Mouse (Mus musculus) lung, postnatal 0 days (tissue): Measurements from ENCODE around the gene Nr5a2. TPM values are rescaled to one million over a fixed set of nuclear protein-coding genes. Genes with fewer than 3 reads are reported as not detected.

Experiments used
- ATAC-seq: fragments of 200-750 bp; cut with Nextera tagmentation; 2 replicates; pipeline ENCODE4 v1.8.0; 2017; ENCODE audit warnings: moderate library complexity
- DNase-seq: peaks from one replicate; pipeline ENCODE4 v3.0.0-alpha.2; 2016; ENCODE audit warnings: low spot score
- H3K27ac ChIP-seq: fragments of 300-500 bp; sonication (generic); 2 replicates; pipeline ENCODE4 v1.5.1; 2014; ENCODE audit warnings: antibody characterized with exemption, mild to moderate bottlenecking, low read length, mixed read lengths
- H3K27me3 ChIP-seq: fragments of 300-500 bp; sonication (generic); replicated peaks from 2 replicates; pipeline ENCODE4 v1.6.1; 2014; ENCODE audit warnings: low read length, mixed read lengths; ENCODE audit not compliant: insufficient read depth
- H3K36me3 ChIP-seq: fragments of 300-500 bp; sonication (generic); 2 replicates; pipeline ENCODE4 v1.6.1; 2014; ENCODE audit warnings: low read length, mixed read lengths; ENCODE audit not compliant: insufficient read depth
- H3K4me1 ChIP-seq: fragments of 300-500 bp; sonication (generic); 2 replicates; pipeline ENCODE4 v1.6.1; 2014; ENCODE audit warnings: antibody characterized with exemption, low read depth, low read length, mixed read lengths; ENCODE audit not compliant: insufficient read depth
- H3K4me2 ChIP-seq: fragments of 300-500 bp; sonication (generic); replicated peaks from 2 replicates; pipeline ENCODE4 v1.6.1; 2014; ENCODE audit warnings: low read depth, mild to moderate bottlenecking, low read length, moderate library complexity, mixed read lengths
- H3K4me3 ChIP-seq: fragments of 300-500 bp; sonication (generic); 2 replicates; pipeline ENCODE4 v1.5.1; 2014; ENCODE audit warnings: low read depth, low read length
- H3K9ac ChIP-seq: fragments of 300-500 bp; sonication (generic); replicated peaks from 2 replicates; pipeline ENCODE4 v1.6.1; 2014; ENCODE audit warnings: low read depth, mild to moderate bottlenecking
- H3K9me3 ChIP-seq: fragments of 300-500 bp; sonication (generic); 2 replicates; pipeline ENCODE4 v1.6.1; 2016; ENCODE audit warnings: low read length, mixed read lengths
- CTCF ChIP-seq: IDR thresholded peaks from 2 replicates; pipeline ENCODE4 v1.5.1; 2016; ENCODE audit warnings: antibody characterized with exemption, mild to moderate bottlenecking
- EP300 ChIP-seq: IDR thresholded peaks from 2 replicates; pipeline ENCODE4 v1.6.1; 2016; ENCODE audit warnings: antibody characterized with exemption, mild to moderate bottlenecking, control low read depth
- WGBS: fragments of 180-500 bp; shearing (Covaris S2); extraction: QIAGEN DNeasy Blood & Tissue Kit; methylation state at CpG from one replicate; pipeline ENCODE4 v1.1.7; 2014; 5-methylcytosine and 5-hydroxymethylcytosine counted together
- polyA plus RNA-seq: library from polyadenylated mRNA; unstranded; fragments of >200 nt; fragmentation: Nextera tagmentation; extraction: Ambion mirVana; gene quantifications from 2 replicates; pipeline ENCODE4 v1.2.1, GENCODE M21; 2015

Nr5a2 gene
- polyA plus RNA-seq, 1 experiment from 2014 or later, result 0.54 TPM

- H3K4me3 ChIP-seq, result no peak overlapping the region
- no peak overlapping the region for H3K9ac ChIP-seq
- H3K9me3 ChIP-seq, result no peaks in the 10 kb centered on the region
- H3K27me3 ChIP-seq, result no peaks in the 10 kb centered on the region
- peak; percentile 69 for ATAC-seq
- H3K4me1 ChIP-seq, result 0 out of 2 replicates have a peak, but pooled peaks cover 4% of the 10 kb centered on the region
- 33% methylated on average over 7 of the region's 7 CpGs for WGBS
- H3K36me3 ChIP-seq, result no peaks in the 10 kb centered on the region
- peak overlapping the region; percentile 5; the same call in 1 of the 2 replicates for H3K4me2 ChIP-seq
- TF ChIP-seq EP300 (no peak), CTCF (no peak)
- DNase-seq, result peak; percentile 54
- H3K27ac ChIP-seq, result no peak overlapping the region
These were observed 69.8 kb downstream of the Nr5a2 start for GRCm38 (mm10) chr1:136890439-136890838.

- H3K9me3 ChIP-seq, result no peaks in the 10 kb centered on the region
- H3K27me3 ChIP-seq, result no peaks in the 10 kb centered on the region
- ATAC-seq (no peak), DNase-seq (no peak)
- 0 out of 2 replicates have a peak, but pooled peaks cover 4% of the 10 kb centered on the region for H3K4me1 ChIP-seq
- H3K36me3 ChIP-seq, result no peaks in the 10 kb centered on the region
- H3K9ac ChIP-seq, result no peak overlapping the region
- no peak overlapping the region for H3K4me3 ChIP-seq
- WGBS, result 80% methylated on average over 6 of the region's 6 CpGs
- no peak overlapping the region for H3K27ac ChIP-seq
- TF ChIP-seq CTCF (no peak), EP300 (no peak)
- H3K4me2 ChIP-seq, result no peak overlapping the region
These were observed 71.5 kb downstream of the Nr5a2 start for GRCm38 (mm10) chr1:136888704-136889103.

- no peak for ATAC-seq
- no peak for DNase-seq
These were observed 73.6 kb downstream of the Nr5a2 start for GRCm38 (mm10) chr1:136886678-136887077.

GRCm38 (mm10) chr1:136883458-136884174 is 76.6 kb downstream of the Nr5a2 start:
- Histone ChIP-seq H3K9ac (no peak overlapping the region), H3K27me3 (no peaks in the 10 kb centered on the region), H3K27ac (no peak overlapping the region), H3K36me3 (no peaks in the 10 kb centered on the region), H3K9me3 (no peaks in the 10 kb centered on the region), H3K4me3 (no peak overlapping the region), H3K4me2 (no peak overlapping the region), H3K4me1 (no peaks in the 10 kb centered on the region)
- WGBS, result 93% methylated on average over 13 of the region's 13 CpGs
- ATAC-seq (no peak), DNase-seq (no peak)
- TF ChIP-seq EP300, result no peak
- TF ChIP-seq CTCF, result no peak

More at GRCm38 (mm10) chr1:136886678-136887077, 73.6 kb downstream of the Nr5a2 start:
- H3K9me3 ChIP-seq, result no peaks in the 10 kb centered on the region
- no peak overlapping the region for H3K4me3 ChIP-seq
- no peak overlapping the region for H3K9ac ChIP-seq
- no peak overlapping the region for H3K4me2 ChIP-seq
- no peak overlapping the region for H3K27ac ChIP-seq
- no peaks in the 10 kb centered on the region for H3K27me3 ChIP-seq
- H3K36me3 ChIP-seq, result no peaks in the 10 kb centered on the region
- WGBS, result 29% methylated on average over 5 of the region's 6 CpGs
- H3K4me1 ChIP-seq, result 0 out of 2 replicates have a peak, but pooled peaks cover 4% of the 10 kb centered on the region
- TF ChIP-seq CTCF, result no peak
- TF ChIP-seq EP300, result no peak

GRCm38 (mm10) chr1:136880260-136880659 is 80.0 kb downstream of the Nr5a2 start:
- Histone ChIP-seq H3K4me1 (no peaks in the 10 kb centered on the region), H3K27me3 (no peaks in the 10 kb centered on the region), H3K9me3 (no peaks in the 10 kb centered on the region), H3K36me3 (no peaks in the 10 kb centered on the region), H3K9ac (no peak overlapping the region), H3K4me2 (no peak overlapping the region), H3K4me3 (no peak overlapping the region), H3K27ac (no peak overlapping the region)
- TF ChIP-seq EP300, result no peak
- TF ChIP-seq CTCF, result no peak
- DNase-seq, result no peak
- WGBS, result 92% methylated on average over 8 of the region's 8 CpGs
- ATAC-seq, result no peak

- Histone ChIP-seq H3K4me1 (no peaks in the 10 kb centered on the region), H3K4me2 (no peak overlapping the region), H3K36me3 (no peaks in the 10 kb centered on the region), H3K9ac (no peak overlapping the region), H3K27ac (no peak overlapping the region), H3K4me3 (no peak overlapping the region), H3K27me3 (no peaks in the 10 kb centered on the region), H3K9me3 (no peaks in the 10 kb centered on the region)
- TF ChIP-seq CTCF, result no peak
- no peak for TF ChIP-seq EP300
- ATAC-seq (no peak), DNase-seq (no peak)
- 84% methylated on average over 3 of the region's 3 CpGs for WGBS
These were observed 85.2 kb downstream of the Nr5a2 start for GRCm38 (mm10) chr1:136875006-136875405.

GRCm38 (mm10) chr1:136868955-136869354 is 91.3 kb downstream of the Nr5a2 start:
- H3K36me3 ChIP-seq, result no peaks in the 10 kb centered on the region
- ATAC-seq, result no peak
- DNase-seq, result no peak

More at GRCm38 (mm10) chr1:136868955-136869354, 91.3 kb downstream of the Nr5a2 start:
- no peak overlapping the region for H3K4me3 ChIP-seq
- H3K9ac ChIP-seq, result no peak overlapping the region
- 34% methylated on average over 6 of the region's 6 CpGs for WGBS
- H3K4me2 ChIP-seq, result no peak overlapping the region
- H3K27me3 ChIP-seq, result no peaks in the 10 kb centered on the region
- H3K4me1 ChIP-seq, result no peaks in the 10 kb centered on the region
- H3K27ac ChIP-seq, result no peak overlapping the region
- no peaks in the 10 kb centered on the region for H3K9me3 ChIP-seq
- no peak for TF ChIP-seq EP300
- TF ChIP-seq CTCF, result no peak
